Mouse (Mus musculus): ENCODE measurements at regions not wholly inside any gene's neighbourhood (a gene's known extent, or its start where the extent isn't known, plus 50 kb on each side); places are given as distances from the start of the nearest gene placed in this dataset.
A peak's percentile ranks its signal among the peaks of the same experiment; 100 is the strongest.

- DNase-seq, result no peak
Observed at GRCm38 (mm10) chr13:37468304-37469178, 123.5 kb downstream of the Ly86 start.

GRCm38 (mm10) chr13:37470230-37470907, 125.4 kb downstream of the Ly86 start:
- DNase-seq, result no peak

DNA sequence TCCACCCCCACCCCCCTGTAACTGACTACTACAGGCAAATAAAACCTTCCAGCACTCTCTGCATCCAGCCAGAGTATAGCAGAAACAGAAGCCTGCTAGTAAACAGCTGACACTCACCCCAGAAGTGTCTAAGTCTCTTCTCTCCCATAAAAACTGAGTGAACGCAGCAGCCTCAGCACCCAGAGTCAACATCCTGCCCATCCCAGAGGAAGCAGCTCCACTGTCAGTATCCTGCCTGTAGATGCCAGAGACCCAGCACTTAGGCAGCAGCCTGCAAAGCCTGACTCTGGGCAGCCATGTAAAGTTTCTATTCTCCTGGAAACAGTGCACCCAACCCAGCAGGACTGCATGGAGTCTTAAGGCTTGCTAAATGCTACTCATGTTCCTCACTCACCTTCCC, 128.4 kb downstream of the Ly86 start:
- DNase-seq, result no peak

DNA sequence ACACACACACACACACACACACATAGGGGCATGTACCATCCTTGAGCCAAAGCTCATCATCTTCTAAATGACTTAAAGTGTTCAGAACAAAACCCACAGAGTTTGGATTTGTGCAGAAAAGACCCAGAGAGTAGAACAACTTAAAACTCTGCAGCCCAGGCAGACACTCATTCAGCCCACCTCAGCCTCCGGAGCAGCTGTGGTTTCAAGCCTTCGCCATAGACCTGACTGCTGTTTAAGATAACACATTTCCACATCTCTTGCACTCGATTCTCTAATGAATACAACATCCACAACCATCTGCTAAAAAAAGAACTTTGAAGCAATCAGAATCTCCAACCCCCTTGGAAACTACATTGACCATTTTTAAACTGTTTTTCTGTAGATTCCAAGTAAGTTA, 130.8 kb downstream of the Ly86 start:
- no peak for DNase-seq

- DNase-seq, result peak; percentile 38 to 54
Observed at GRCm38 (mm10) chr13:37476256-37477053, 131.4 kb downstream of the Ly86 start.

DNA sequence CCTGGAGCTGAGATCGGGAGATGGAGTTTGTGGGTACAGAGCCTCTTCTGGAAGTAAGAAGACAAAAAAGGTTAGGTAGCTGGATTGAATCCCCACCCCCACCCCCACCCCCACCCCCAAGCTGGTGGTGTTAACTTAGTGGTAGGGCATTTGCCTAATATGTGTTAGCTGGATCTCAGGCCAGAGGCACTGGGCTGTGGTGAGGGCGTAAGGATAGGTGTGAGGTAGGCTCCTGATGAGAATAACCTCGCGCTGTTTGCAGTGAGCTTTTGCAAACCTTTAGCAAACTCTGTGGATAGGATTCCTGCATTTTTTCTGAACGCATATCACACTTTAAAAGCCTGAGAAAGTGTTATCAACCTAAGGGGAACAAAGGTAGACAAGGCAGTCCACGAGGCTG, 132.3 kb downstream of the Ly86 start:
- no peak for DNase-seq

DNA sequence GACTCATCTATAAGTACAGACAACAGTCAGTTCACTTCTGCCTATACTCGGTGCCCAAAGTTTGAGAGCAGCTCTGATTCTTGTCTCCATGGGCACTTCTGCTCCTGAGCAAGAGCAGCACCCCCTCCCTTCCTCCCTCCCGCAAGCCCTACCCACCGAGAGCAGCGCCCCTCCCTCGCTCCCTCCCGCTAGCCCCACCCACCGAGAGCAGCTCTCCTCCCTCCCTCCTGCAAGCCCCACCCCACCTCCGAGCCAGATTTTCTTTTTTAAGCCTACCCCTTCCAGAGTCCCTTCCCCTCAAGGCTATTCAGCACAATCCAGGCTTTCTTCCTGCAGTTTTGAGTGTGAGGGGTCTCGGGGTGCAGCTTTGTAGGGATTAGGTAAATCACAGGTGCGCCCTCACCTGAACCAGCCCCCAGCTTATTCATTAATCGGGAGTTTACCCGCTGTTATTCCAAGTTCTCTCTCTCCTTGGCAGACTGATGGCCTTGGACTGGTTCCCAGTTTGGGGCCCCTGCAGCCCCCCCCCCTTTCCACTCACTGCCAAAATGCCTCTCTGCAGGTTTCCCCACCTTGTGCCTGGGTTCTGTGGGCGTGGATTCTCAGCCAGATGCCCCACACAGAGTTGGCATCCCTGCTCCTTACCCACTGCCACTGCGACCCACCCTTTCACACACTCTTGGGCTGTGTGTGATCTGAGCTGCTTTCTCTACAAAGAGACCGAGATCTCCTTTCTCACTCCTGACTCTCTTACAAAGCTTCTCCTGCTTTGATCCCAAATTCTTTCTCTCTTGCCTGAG, 132.9 kb downstream of the Ly86 start:
- peak; percentile 76 to 80 for DNase-seq

- no peak for DNase-seq
Observed at GRCm38 (mm10) chr13:37479182-37479691, 134.2 kb downstream of the Ly86 start.

DNA sequence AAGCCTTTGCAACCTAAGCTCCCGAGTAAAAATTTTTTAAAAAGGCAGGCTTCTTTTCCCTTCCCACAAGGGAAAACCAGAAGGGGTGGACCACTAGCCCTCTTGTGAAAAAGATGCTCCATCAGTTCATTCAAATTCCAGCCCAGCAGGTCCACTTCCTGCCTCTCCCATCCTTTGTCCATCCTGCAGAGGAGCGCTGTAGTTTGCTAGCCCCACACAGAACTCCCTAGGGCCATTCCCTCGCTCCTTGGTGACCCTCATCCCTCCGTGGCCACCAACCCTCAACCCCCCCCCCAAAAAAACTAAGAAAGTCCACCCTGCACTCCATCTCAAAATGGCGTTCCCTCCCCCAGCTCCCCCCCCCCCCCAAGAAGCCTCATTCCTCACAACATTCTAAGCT, 136.5 kb downstream of the Ly86 start:
- no peak for DNase-seq

- DNase-seq, result peak; percentile 60 to 63
Observed at GRCm38 (mm10) chr13:37482038-37482437, 137.0 kb downstream of the Ly86 start.

- peak; percentile 80 to 84 for DNase-seq
Observed at GRCm38 (mm10) chr13:37482589-37482988, 137.6 kb downstream of the Ly86 start.

- DNase-seq, result peak; percentile 61 to 73
Observed at GRCm38 (mm10) chr13:37483010-37483855, 138.2 kb downstream of the Ly86 start.

- DNase-seq, result no peak
Observed at GRCm38 (mm10) chr13:37484631-37485030, 139.6 kb downstream of the Ly86 start.

DNA sequence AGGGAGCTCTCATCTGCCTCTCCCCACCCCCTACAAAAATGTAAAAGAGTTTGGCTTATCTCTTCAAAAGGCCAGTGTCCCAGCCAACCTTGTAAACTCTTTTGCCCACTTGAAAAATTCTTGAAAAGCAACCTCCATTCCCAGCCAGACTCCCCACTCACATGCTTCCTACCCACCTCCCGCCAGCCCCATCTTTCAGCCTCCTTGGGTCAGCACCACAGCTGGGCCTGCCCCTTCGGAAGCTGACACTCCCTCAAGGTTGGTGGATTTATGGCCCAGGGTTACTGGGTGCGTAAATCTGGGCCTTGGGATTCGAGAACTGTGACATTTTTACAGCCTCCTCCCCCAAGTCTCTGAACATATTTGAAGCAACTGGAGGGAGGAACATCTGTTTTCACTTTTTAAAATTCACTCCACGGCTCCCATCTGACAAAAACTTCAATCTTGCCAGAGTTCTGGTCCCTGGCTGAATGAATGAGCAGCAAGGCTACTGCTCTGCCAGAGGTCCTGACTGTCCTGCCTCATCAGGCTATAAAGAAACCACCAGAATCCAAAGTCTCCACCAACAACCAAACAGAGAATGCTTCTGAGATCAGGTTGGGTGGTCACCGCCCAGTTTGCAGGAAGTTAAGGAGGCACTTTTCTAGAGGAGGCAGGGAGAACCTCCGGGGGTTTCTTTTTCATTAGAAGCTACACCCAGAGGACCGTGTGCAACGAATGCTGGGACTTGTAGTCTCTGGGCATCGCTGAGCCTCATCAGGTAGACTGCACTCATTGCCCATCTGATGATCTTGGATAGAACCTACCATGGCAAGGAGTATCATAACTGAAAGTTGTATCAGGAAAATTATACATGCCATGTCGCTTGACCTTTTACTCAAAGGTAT, 147.3 kb downstream of the Ly86 start:
- DNase-seq, result no peak

GRCm38 (mm10) chr13:37493331-37493730, 148.3 kb downstream of the Ly86 start:
- no peak for DNase-seq

DNA sequence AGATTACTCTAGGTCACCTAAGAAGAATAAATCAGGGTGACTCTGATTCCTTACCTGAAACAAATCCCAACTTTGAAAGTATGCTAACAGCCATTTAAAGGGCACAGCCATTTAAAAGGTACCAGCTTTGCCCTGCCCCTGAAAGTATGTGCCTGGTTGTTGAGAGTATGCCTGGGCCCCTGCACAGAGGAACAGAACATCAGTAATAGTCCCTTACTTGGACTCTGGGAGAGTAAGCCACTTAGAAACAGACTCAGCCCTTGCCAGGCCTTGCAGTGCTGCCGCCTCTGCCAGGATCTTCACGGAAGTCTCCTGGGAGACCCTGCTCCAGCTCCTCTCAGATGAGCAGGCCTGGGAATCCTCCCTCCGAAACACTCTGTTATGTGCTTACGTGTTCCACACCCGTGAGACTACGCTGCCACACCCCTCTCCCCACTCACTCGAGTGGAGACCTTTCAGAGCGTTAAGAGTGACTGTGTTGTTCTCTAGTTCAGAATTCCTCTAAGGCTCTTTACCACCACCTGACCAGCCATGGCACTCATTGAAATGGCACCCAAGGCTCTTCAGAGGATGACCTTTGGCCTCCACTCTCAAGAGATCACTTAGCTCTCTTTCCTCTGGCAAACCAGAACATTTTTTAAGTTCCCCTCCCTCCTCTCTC, 150.4 kb downstream of the Ly86 start:
- no peak for DNase-seq

- no peak for DNase-seq
Observed at GRCm38 (mm10) chr13:37497986-37498385, 153.0 kb downstream of the Ly86 start.

DNA sequence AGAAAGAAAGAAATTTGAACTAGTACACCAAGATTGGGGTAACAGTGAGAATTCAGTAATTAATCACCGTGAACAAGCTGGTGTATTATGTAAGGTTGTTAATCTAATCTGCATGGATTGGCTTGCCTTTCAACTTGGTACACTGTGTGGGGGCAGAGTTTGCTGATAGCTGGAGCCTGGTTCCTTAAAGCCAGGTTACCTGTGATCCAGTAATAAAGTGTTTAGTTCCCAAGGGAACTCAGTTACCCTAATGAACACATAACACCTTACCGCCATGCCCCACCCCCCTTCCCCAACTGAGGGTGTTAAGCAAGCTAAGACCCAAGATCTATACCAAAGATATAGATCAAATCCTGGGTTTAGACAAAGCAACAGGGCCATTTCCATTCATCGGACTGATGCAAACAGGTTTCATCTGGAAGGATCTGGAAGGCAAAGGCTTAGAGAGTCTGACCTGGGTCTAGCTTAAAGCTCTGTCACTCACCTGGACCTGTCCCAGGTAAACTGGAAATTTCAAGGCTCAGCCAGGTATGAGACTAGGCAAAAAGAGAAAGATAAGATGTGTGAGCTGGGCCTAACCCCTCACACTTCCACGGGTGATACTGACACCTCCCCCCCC, 155.8 kb downstream of the Ly86 start:
- peak; percentile 23 to 50 for DNase-seq

GRCm38 (mm10) chr13:37503449-37503848, 158.4 kb downstream of the Ly86 start:
- DNase-seq, result no peak

Data from kidney, postnatal 36 days (tissue).